Mouse (Mus musculus) right cerebral cortex, postnatal 14 days (tissue): Measurements from ENCODE around the gene Hacd2.

Source experiments
- DNase-seq: peaks from one replicate; pipeline ENCODE4 v3.0.0; 2022

The Hacd2 gene

GRCm38 (mm10) chr16:35008447-35008846, 13.8 kb upstream of the Hacd2 start:
- DNase-seq: no peak

GRCm38 (mm10) chr16:35013501-35013900, 8.7 kb upstream of the Hacd2 start:
- no peak for DNase-seq

GRCm38 (mm10) chr16:35016491-35016890, 5.7 kb upstream of the Hacd2 start:
- DNase-seq: no peak

- no peak for DNase-seq
Measured at GRCm38 (mm10) chr16:35018470-35018974, 3.7 kb upstream of the Hacd2 start.

GRCm38 (mm10) chr16:35021903-35022241, 356 bp upstream of the Hacd2 start:
- DNase-seq: no peak

- no peak for DNase-seq
Measured at GRCm38 (mm10) chr16:35023138-35023735, 1.0 kb downstream of the Hacd2 start.

GRCm38 (mm10) chr16:35024300-35024699, 2.1 kb downstream of the Hacd2 start:
- DNase-seq: no peak

- DNase-seq: no peak
Measured at GRCm38 (mm10) chr16:35025347-35025746, 3.1 kb downstream of the Hacd2 start.

- no peak for DNase-seq
Measured at GRCm38 (mm10) chr16:35033241-35033640, 11.0 kb downstream of the Hacd2 start.

GRCm38 (mm10) chr16:35033809-35034577, 11.8 kb downstream of the Hacd2 start:
- DNase-seq: no peak

GRCm38 (mm10) chr16:35034971-35035370, 12.7 kb downstream of the Hacd2 start:
- DNase-seq: no peak

- DNase-seq: no peak
Measured at GRCm38 (mm10) chr16:35036754-35037153, 14.5 kb downstream of the Hacd2 start.

GRCm38 (mm10) chr16:35038343-35039057, 16.3 kb downstream of the Hacd2 start:
- DNase-seq: no peak

GRCm38 (mm10) chr16:35040154-35040553, 17.9 kb downstream of the Hacd2 start:
- no peak for DNase-seq

GRCm38 (mm10) chr16:35041001-35041400, 18.8 kb downstream of the Hacd2 start:
- DNase-seq: no peak

GRCm38 (mm10) chr16:35046081-35046775, 24.0 kb downstream of the Hacd2 start:
- DNase-seq: no peak

- DNase-seq: no peak
Measured at GRCm38 (mm10) chr16:35047272-35047969, 25.2 kb downstream of the Hacd2 start.

GRCm38 (mm10) chr16:35051066-35051465, 28.8 kb downstream of the Hacd2 start:
- DNase-seq: no peak

GRCm38 (mm10) chr16:35052191-35052590, 30.0 kb downstream of the Hacd2 start:
- no peak for DNase-seq

GRCm38 (mm10) chr16:35054432-35055193, 32.4 kb downstream of the Hacd2 start:
- no peak for DNase-seq

GRCm38 (mm10) chr16:35055194-35055506, 32.9 kb downstream of the Hacd2 start:
- DNase-seq: no peak

- DNase-seq: no peak
Measured at GRCm38 (mm10) chr16:35055861-35056260, 33.6 kb downstream of the Hacd2 start.
